Mouse (Mus musculus) macrophage (primary cell): Measurements from ENCODE around the gene Grhl3. TPM values are rescaled to one million over a fixed set of nuclear protein-coding genes. Genes with fewer than 3 reads are reported as not detected.
"Not testable (repeated sequence)": the region's sequence is repeated elsewhere in the genome, so short reads cannot be mapped to it uniquely, and the experiment has no call there.

Experiments
- H3K27ac ChIP-seq: fragments of 350-480 bp; formaldehyde crosslinking; 2 replicates; pipeline ENCODE4 v1.9.0; 2021
- H3K36me3 ChIP-seq: fragments of 350-480 bp; formaldehyde crosslinking; 2 replicates; pipeline ENCODE4 v1.9.0; 2021; ENCODE audit errors: inconsistent target
- H3K4me3 ChIP-seq: fragments of 350-480 bp; formaldehyde crosslinking; 2 replicates; pipeline ENCODE4 v1.9.0; 2021; ENCODE audit errors: inconsistent target
- H3K79me2 ChIP-seq: fragments of 350-480 bp; formaldehyde crosslinking; 2 replicates; pipeline ENCODE4 v1.9.0; 2021; ENCODE audit errors: inconsistent target
- WGBS: methylation state at CpG from one replicate; pipeline ENCODE4 v1.1.7; 2026; ENCODE audit warnings: inconsistent platforms; ENCODE audit not compliant: missing documents; 5-methylcytosine and 5-hydroxymethylcytosine counted together
- polyA plus RNA-seq: library from polyadenylated mRNA; stranded (reverse); fragments of 250-400 nt; gene quantifications from 3 replicates; pipeline ENCODE4 v1.2.4, GENCODE M21; 2018; ENCODE audit warnings: inconsistent platforms
- total RNA-seq, 78 experiments: library from RNA; depleted of rRNA; stranded (reverse); fragments of 250-400 nt; gene quantifications; 1 replicate in 9 of 78; 2 replicates in 24 of 78; 3 replicates in 43 of 78; 4 replicates in 2 of 78; pipeline ENCODE4 v1.2.4; 2018; ENCODE audit warnings: inconsistent platforms in 56 of 78

Grhl3 gene
- not detected for total RNA-seq (2018; cell fraction: chromatin; rRNA removed)
- not detected for total RNA-seq (2018; cell fraction: cytosol; rRNA removed)
- total RNA-seq (2018; cell fraction: nucleus; rRNA removed): not detected
- polyA plus RNA-seq: not detected in 3 replicates

GRCm38 (mm10) chr4:135573251-135573808, at the start of gene Grhl3:
TSS of gene Grhl3 (minus strand) at chr4:135573630.
- Histone ChIP-seq H3K4me3 (no peak within 1 kb of the TSS), H3K27ac (no peak within 1 kb of the TSS), H3K79me2 (no peaks in the 10 kb centered on the region), H3K36me3 (no peaks in the 10 kb centered on the region)
- 1% methylated on average over 31 of the region's 31 CpGs for WGBS

- WGBS: 96% methylated on average over 10 of the region's 10 CpGs
- Histone ChIP-seq H3K36me3 (no peaks in the 10 kb centered on the region), H3K4me3 (no peak overlapping the region), H3K79me2 (no peaks in the 10 kb centered on the region), H3K27ac (no peak overlapping the region)
Observed at GRCm38 (mm10) chr4:135622290-135622689, 48.9 kb upstream of the Grhl3 start.

GRCm38 (mm10) chr4:135620461-135620860, 47.0 kb upstream of the Grhl3 start:
- 93% methylated on average over 3 of the region's 3 CpGs for WGBS
- no peak overlapping the region for H3K4me3 ChIP-seq

GRCm38 (mm10) chr4:135617783-135618470, 44.5 kb upstream of the Grhl3 start:
- H3K36me3 ChIP-seq: no peaks in the 10 kb centered on the region
- no peaks in the 10 kb centered on the region for H3K79me2 ChIP-seq
- WGBS: 6% methylated on average over 16 of the region's 16 CpGs
- H3K4me3 ChIP-seq: no peak overlapping the region
- no peak overlapping the region for H3K27ac ChIP-seq

More at GRCm38 (mm10) chr4:135620461-135620860, 47.0 kb upstream of the Grhl3 start:
- Histone ChIP-seq H3K36me3 (no peaks in the 10 kb centered on the region), H3K79me2 (no peaks in the 10 kb centered on the region), H3K27ac (no peak overlapping the region)

- no peak overlapping the region for H3K4me3 ChIP-seq
- WGBS: 79% methylated on average over 4 of the region's 4 CpGs
- H3K27ac ChIP-seq: no peak overlapping the region
- H3K36me3 ChIP-seq: no peaks in the 10 kb centered on the region
- H3K79me2 ChIP-seq: no peaks in the 10 kb centered on the region
Observed at GRCm38 (mm10) chr4:135617038-135617437, 43.6 kb upstream of the Grhl3 start.

GRCm38 (mm10) chr4:135615307-135615706, 41.9 kb upstream of the Grhl3 start:
- H3K27ac ChIP-seq, H3K79me2 ChIP-seq, H3K4me3 ChIP-seq, H3K36me3 ChIP-seq: not testable (repeated sequence)
- WGBS: 83% methylated on average over 5 of the region's 5 CpGs

GRCm38 (mm10) chr4:135609986-135610385, 36.6 kb upstream of the Grhl3 start:
- H3K36me3 ChIP-seq: no peaks in the 10 kb centered on the region
- H3K4me3 ChIP-seq: no peak overlapping the region
- H3K27ac ChIP-seq: no peak overlapping the region
- no peaks in the 10 kb centered on the region for H3K79me2 ChIP-seq
- WGBS: 79% methylated on average over 2 of the region's 2 CpGs

- H3K4me3 ChIP-seq: no peak overlapping the region
- 80% methylated on average over 18 of the region's 18 CpGs for WGBS
- no peak overlapping the region for H3K27ac ChIP-seq
- H3K79me2 ChIP-seq: no peaks in the 10 kb centered on the region
- no peaks in the 10 kb centered on the region for H3K36me3 ChIP-seq
Observed at GRCm38 (mm10) chr4:135607979-135608885, 34.8 kb upstream of the Grhl3 start.

- Histone ChIP-seq H3K36me3 (no peaks in the 10 kb centered on the region), H3K79me2 (no peaks in the 10 kb centered on the region), H3K4me3 (no peak overlapping the region), H3K27ac (no peak overlapping the region)
- WGBS: 100% methylated on average over 6 of the region's 7 CpGs
Observed at GRCm38 (mm10) chr4:135606271-135606670, 32.8 kb upstream of the Grhl3 start.

- Histone ChIP-seq H3K4me3 (no peak overlapping the region), H3K36me3 (no peaks in the 10 kb centered on the region), H3K79me2 (no peaks in the 10 kb centered on the region), H3K27ac (no peak overlapping the region)
- WGBS: 83% methylated on average over 3 of the region's 3 CpGs
Observed at GRCm38 (mm10) chr4:135601530-135601929, 28.1 kb upstream of the Grhl3 start.

GRCm38 (mm10) chr4:135599497-135600182, 26.2 kb upstream of the Grhl3 start:
- Histone ChIP-seq H3K79me2 (no peaks in the 10 kb centered on the region), H3K36me3 (no peaks in the 10 kb centered on the region), H3K4me3 (no peak overlapping the region), H3K27ac (no peak overlapping the region)
- 95% methylated on average over 7 of the region's 7 CpGs for WGBS

- no CpG with 5 or more reads among the region's 2 CpGs for WGBS
- no peak overlapping the region for H3K27ac ChIP-seq
- H3K36me3 ChIP-seq: no peaks in the 10 kb centered on the region
- no peaks in the 10 kb centered on the region for H3K79me2 ChIP-seq
- H3K4me3 ChIP-seq: no peak overlapping the region
Observed at GRCm38 (mm10) chr4:135598998-135599397, 25.6 kb upstream of the Grhl3 start.

- Histone ChIP-seq H3K4me3 (no peak overlapping the region), H3K36me3 (no peaks in the 10 kb centered on the region), H3K79me2 (no peaks in the 10 kb centered on the region), H3K27ac (no peak overlapping the region)
- 84% methylated on average over 5 of the region's 5 CpGs for WGBS
Observed at GRCm38 (mm10) chr4:135597571-135597970, 24.1 kb upstream of the Grhl3 start.

GRCm38 (mm10) chr4:135595943-135596342, 22.5 kb upstream of the Grhl3 start:
- Histone ChIP-seq H3K36me3 (no peaks in the 10 kb centered on the region), H3K79me2 (no peaks in the 10 kb centered on the region), H3K27ac (no peak overlapping the region), H3K4me3 (no peak overlapping the region)
- 94% methylated on average over 5 of the region's 5 CpGs for WGBS
